Mouse (Mus musculus) heart, postnatal 0 days (tissue): Measurements from ENCODE around the gene Rhbg.

ENCODE experiments used
- CTCF ChIP-seq: IDR thresholded peaks from 2 replicates; pipeline ENCODE4 v1.5.1; 2016; ENCODE audit warnings: antibody characterized with exemption, control low read depth, low read depth
- EP300 ChIP-seq: IDR thresholded peaks from 2 replicates; pipeline ENCODE4 v1.6.1; 2016; ENCODE audit warnings: antibody characterized with exemption, low read depth

- no peak for TF ChIP-seq EP300
- TF ChIP-seq CTCF: no peak
These were observed 43.6 kb downstream of the Rhbg start for GRCm38 (mm10) chr3:88210918-88211317.
